Mouse (Mus musculus): ENCODE measurements around the gene Lsm14a.

Gene Lsm14a

DNA sequence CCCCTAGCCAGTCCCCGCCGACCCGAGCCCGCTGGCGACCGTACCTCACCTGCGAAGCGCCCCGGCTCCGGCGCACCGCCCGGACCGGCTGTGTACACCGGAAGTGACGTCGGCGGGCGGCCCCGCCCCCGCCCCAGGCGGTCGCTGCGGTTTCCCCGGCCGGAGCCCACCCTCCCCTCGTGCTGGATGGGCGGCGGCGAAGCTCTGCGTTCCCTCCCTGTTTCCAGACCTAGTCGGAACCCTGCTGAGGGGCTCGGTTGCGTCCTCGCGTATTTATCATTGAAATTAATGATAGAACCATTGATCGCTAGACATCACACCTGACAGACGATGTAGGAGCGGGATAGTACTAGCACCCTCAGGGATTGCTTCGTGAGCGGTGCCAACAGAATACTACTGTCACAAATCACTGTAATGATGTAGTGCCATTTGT, 79.7 kb downstream of the Lsm14a start, which contains the start of gene 4931406P16Rik:
TSS of gene 4931406P16Rik (minus strand) at position 109 of the 433 bp plus-strand sequence.
- DNase-seq (ENCODE audit: extremely low spot score, low spot score), result peak; percentile 94

- peak; percentile 65 for DNase-seq (ENCODE audit: extremely low spot score, low spot score)
These were observed 80.2 kb downstream of the Lsm14a start for GRCm38 (mm10) chr7:34312786-34313442.

GRCm38 (mm10) chr7:34309186-34309764, 83.8 kb downstream of the Lsm14a start:
- DNase-seq (ENCODE audit: extremely low spot score, low spot score), result no peak

- DNase-seq (ENCODE audit: extremely low spot score, low spot score), result no peak
These were observed 84.5 kb downstream of the Lsm14a start for GRCm38 (mm10) chr7:34308586-34308985.

DNA sequence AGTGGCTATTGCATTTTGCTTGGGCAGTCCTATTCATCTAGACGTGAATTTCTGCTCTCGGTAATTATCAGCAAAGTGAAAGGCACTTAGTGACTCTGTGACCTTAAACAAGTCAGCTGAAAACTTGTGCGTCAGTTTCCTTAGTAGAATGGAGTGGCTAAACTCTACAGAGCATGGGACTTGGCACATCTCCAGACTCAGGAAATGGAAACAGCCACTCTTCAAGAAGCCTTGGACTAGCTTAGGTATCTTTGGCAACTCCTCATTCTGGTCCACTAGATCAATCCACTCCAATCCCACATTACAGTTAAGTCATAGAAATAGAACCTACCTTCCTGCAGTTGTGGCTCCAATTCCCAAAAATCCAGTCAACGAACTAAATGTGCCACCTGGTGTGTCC, 87.7 kb downstream of the Lsm14a start:
- DNase-seq (ENCODE audit: extremely low spot score, low spot score), result no peak

GRCm38 (mm10) chr7:34302651-34303050, 90.5 kb downstream of the Lsm14a start:
- DNase-seq (ENCODE audit: extremely low spot score, low spot score), result no peak

GRCm38 (mm10) chr7:34301952-34302351, 91.2 kb downstream of the Lsm14a start:
- no peak for DNase-seq (ENCODE audit: extremely low spot score, low spot score)

DNA sequence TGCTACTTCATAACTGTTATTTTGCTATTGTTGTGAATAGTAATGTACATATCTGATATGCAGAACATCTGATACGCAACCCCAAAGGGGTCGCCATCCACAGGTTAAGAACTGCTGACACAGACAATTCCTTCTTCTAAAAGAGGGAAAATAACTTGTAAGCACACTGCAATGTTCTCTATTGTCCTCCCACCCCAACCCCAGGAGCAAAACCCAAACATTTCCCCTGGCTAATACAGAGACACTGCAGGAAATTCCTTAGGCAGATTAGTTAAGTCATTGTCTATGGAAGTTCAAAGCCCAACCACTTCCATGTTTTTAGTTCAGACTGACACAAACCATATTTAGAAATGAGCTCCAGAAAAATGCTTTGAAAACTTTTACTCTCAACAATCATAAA, 94.3 kb downstream of the Lsm14a start:
- DNase-seq (ENCODE audit: extremely low spot score, low spot score), result no peak

GRCm38 (mm10) chr7:34296124-34296523, 97.0 kb downstream of the Lsm14a start:
- no peak for DNase-seq (ENCODE audit: extremely low spot score, low spot score)

Measured in neural tube, embryonic 10.5 days (tissue).